Mouse (Mus musculus) common myeloid progenitor, adult 5-6 weeks (primary cell): Measurements from ENCODE around the gene Apol7b. TPM values are rescaled to one million over a fixed set of nuclear protein-coding genes. Genes with fewer than 3 reads are reported as not detected.
"Not testable (repeated sequence)": the region's sequence is repeated elsewhere in the genome, so short reads cannot be mapped to it uniquely, and the experiment has no call there.

Source experiments
- ATAC-seq: replicated peaks from 2 replicates; pipeline ENCODE4 v1.8.0; 2016; ENCODE audit warnings: low read depth, mild to moderate bottlenecking, moderate TSS enrichment, inconsistent platforms; ENCODE audit not compliant: poor library complexity, severe bottlenecking
- total RNA-seq: library from RNA; stranded (forward); fragments of 200-1000, 187-1606 nt; gene quantifications from 2 replicates; pipeline ENCODE4 v1.2.3, GENCODE M21; 2017

Apol7b gene
- total RNA-seq, result not detected in 2 replicates

DNA sequence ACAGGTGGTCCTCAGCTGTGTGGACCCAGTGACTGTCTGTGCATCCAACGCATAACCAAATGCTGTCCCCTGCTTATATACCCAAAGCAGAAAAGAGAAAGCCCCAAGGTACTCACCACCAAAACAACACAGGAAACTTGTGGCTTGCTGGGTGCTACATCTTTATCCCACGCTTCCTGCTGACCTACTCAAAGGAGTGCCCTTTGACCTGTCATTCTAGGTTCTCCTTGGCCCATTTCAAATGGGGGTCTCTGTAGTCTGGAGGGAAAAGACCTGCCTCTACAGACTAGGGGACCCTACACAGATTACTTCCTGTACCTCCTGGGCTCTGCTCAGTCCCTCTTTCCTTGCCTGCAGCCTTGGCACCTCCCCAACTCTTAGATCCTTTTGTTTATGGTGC is at the start of gene Apol7b:
TSS of gene Apol7b (minus strand) at position 101 of the 400 bp plus-strand sequence.
- ATAC-seq, result not testable (repeated sequence)

DNA sequence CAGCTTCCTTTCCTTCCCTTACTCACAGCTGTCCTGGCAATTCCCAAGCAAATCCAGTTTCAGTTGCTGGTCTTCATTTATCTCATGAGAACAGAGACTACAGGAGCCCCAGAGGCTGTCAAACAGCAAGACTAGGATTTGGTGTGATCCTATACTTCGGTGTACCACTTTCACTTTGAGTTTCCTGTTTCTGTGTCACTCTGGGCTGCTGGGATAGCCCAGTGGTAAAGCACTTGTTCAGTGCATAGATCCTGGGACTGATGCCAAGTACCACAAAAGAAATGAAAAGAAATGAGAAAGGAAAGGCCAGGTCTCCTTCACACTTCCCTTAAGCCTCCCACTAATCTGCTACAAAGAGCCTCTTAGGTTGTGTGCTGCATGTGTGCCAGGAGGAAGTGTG is 47.4 kb upstream of the Apol7b start:
- peak; percentile 66 for ATAC-seq

DNA sequence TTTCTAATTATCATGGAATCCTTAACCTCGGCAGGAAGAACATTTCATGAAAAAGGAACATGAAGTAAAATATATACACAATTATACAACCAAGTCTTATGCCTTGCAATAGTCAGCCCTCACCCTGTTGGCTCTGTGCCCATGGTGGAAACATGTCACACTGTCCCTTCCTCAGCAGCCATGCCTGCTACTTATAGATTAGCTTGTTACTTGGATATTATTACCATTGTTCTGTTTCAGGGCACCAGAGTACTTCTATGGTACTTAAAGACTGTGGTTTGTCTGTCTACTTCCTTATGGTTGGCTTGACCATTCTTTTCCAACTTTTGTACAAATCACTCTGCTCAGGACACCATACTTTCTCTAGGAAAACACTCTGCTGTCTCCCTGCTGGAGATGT is 45.9 kb upstream of the Apol7b start:
- ATAC-seq, result not testable (repeated sequence)

DNA sequence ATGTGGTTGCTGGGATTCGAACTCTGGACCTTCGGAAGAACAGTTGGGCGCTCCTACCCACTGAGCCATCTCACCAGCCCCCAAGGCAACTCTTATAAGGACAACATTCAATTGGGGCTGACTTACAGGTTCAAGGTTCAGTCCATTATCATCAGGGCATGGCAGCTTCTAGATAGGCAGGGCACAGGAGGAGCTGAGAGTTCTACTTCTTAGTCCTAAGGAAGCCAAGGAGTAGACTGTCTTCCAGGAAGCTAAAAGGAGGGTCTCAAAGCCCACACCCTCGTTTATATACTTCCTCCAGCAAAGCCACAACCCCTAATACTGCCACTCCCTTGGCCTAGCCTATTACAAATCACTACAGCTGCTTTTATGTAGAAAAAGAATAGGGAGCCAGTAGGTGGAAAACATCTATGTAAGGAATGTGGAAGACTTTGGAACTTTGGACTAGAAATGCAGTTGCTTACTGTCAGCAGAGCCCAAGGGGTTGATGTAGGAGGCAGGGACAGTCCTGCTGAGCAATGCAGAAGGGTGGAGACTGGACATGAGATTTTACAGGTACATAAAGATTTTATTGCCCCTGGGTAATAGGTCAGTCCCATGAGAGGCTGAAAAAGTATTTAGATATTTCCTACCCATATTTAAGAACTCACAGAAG is 35.0 kb upstream of the Apol7b start:
- no peak for ATAC-seq

DNA sequence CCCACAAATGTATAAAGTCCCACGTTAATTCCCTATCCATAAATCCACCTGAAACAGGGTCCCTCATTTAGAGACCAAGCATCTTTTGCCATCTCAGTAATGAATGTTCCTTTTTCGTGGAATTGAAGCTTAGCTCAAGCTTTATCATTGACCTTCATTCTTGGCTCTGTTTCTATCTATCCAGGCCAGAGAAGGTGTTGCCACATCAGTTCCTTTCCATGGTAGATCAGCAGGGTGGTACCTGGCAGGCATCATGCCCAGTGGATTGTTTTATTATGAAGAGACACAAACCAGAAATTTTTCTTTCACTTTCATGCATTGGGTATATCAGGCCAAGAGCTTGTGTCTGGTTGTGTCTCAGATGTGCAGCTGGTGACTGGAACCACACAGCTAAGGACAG is 29.4 kb upstream of the Apol7b start, which contains the start of gene Apol10a:
TSS of gene Apol10a (plus strand) at position 355 of the 400 bp plus-strand sequence.
- ATAC-seq, result not testable (repeated sequence)

DNA sequence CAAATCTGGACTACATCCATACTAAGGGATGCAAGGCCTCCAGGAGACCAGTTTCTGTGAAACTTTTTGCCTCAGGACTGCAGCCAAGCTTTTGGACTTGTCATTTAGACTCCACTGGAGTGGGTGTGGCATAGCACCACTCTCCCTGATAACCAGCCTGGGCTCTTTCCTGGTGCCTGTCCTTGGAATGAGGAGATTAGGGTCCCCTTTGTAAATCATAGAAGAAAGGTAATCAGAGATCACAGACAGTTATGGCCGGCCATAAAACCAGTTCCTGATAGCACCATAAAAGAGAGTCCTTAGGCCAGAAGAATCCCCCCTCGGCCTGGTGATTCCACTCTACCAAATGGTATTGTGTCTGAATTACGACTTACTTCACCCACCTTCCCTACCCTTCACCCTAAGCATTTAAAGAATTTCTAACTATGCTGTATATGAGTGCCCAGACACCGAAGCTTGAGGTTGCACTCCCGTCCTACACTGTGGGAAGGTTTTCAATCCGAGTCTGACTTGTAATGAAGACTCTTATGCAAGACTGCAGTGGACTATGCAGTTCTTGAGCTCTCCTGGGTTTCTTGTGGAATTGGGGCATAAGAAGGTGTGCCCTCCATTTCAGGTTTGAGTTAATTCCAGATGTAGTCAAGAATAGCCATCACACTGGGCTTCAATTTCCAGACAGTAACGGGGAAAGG is 27.6 kb upstream of the Apol7b start:
- not testable (repeated sequence) for ATAC-seq

DNA sequence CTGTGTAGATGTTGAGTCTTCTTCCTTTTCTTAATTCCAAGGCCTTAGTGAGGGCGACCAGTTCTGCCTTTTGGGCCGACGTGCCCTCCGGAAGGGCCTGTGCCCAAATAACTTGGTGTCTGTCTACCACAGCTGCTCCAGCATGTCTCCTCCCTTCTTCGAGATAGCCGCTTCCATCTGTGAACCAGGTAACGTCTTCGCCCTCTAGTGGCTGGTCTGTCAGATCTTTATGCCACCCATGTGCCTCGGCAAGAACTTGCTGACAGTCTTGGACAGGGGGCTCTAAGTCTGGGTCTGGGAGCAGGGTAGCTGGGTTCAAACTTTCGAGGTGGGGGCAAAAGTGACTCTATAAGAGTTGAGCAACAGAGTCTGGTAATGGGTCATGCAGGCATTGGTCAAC is 2.6 kb upstream of the Apol7b start:
- not testable (repeated sequence) for ATAC-seq

DNA sequence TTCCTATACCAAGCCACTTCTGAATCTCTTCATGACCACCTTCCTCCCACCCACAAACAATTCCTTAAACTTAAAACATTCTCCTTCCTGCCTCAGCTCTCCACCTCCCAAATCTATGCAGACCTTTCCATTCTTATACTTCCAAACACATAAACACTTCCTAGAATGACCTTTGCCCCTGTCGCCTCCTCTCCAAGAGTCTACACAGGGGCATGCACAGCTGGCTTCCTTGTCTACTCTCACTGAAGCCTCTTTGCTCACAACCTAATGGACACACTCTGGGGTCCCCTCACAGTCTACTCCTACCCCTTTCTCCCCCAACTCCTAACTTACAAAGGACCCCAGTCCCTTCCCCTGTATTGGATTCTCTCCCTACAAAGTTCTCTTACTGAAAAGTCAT is 1.6 kb downstream of the Apol7b start:
- not testable (repeated sequence) for ATAC-seq

DNA sequence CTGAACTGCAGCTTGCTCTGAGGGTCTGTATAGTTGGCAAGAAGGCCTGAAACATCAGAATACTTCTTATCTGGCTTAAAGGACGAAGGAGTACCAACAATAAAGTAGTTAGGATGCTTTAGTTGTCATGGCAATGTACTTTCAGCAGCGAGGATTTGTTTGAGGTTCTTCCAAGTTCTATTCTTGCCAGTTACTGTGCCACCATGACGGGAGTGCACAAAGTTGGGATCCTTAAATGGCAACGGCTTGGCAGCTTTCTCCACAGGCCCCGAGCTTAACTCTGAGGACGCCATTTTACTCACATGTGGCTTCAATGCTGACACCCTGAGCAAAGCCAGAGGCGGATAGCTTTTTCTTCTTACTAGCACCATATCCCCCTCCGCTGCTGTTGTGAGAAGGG is 2.5 kb downstream of the Apol7b start:
- ATAC-seq, result not testable (repeated sequence)

DNA sequence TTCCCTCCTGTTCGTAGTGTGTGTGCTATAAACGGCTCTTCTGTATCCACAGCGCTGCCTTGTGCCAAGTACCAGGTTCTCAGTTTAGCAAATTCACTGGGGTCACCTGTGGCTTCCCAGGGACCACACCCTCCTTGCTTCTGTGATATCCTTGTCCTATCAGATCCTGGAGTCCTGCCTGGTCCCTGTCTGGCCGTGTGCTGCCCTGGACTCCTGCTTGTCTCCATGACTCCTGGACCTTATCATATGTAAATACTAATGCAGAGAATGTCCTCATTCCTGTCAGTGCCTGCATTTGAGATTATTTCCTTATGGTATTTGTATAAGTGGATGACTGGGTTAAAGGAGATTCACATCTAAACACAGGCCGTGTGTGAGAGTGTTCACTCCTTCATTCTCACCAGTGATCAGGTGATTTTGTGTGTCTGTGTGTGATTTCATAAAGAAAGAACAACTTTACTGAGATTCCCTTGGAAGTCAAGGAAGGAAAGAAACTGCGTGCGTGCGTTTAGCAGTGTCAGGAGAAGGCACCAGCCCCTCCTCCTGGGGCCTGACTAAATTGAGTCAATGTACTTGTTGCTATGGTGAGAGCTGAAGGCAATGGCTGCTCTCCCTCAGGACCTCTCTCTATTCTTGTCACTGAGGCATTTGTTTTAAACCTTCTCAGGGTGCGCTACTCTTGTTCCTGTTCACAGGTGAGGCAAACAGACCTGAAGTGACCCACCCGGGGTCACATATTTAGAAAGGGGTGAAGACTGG is 18.4 kb downstream of the Apol7b start:
- ATAC-seq, result not testable (repeated sequence)

DNA sequence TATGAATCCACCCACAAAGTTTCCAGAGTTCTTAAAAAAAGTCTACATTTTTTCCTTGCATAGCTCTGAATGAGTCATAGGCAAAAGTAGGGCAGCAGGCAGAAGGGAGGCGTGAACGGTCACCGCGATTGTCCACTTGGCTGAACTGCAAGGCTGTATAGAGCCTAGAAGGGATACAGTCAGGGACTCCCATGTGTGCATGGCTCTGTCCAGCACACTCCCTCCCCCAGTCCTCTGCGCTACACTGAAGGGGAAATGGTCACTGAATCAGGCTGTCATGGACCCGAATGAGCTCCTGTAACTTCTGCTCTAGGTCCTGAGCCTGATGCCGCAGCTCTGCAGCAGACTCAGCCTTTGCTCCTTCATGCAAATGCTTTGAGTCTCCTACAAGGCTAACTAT is 24.4 kb downstream of the Apol7b start:
- ATAC-seq, result not testable (repeated sequence)

DNA sequence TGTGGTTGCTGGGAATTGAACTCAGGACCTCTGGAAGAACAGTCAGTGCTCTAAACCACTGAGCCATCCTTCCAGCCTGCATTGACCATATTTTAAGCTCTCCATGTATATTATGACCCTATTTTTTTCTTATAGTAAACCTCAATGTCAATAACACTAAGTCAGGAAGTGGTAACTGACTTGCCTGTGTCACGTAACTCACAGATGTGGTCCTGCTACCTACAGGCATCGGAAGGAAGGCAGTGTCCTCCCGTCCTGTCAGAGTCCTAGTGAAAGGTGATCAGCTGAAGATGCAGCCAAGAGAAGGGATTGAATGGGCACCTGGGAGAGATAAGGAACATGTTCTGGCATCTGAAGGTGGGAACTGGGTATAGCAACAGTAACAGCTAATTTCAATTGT is 27.6 kb downstream of the Apol7b start:
- ATAC-seq, result not testable (repeated sequence)

DNA sequence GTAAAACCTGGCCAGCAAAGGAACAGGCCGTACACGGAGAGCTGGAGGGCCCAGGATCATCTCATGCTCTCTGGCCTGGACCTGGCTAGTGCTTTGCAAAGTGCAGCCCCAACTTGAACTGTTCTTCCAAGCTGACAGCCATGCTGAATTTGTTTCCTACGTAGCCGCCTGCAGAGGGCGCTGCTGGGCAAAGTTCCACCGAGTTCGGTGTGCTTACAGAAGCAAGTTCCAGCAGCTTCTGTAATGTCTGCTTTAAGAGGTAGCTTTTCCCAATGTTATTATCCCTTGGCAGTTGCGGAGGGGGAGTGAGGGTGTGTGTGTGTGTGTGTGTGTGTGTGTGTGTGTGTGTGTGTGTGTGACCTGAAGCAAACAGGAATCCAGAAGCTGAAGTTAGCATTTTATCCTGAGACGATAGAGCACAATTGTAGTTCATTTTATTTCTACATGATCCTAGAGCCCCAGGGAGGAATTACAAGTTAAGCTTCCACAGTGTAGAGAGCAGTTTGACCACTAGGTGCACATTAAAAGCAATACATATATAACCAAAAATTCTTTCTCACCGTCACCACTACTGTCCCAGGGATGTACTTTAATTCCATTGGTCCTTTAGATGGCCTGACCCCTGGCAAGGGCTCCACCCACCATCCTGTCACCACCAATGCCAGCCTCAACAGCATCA is 30.5 kb downstream of the Apol7b start:
- ATAC-seq, result peak; percentile 69

DNA sequence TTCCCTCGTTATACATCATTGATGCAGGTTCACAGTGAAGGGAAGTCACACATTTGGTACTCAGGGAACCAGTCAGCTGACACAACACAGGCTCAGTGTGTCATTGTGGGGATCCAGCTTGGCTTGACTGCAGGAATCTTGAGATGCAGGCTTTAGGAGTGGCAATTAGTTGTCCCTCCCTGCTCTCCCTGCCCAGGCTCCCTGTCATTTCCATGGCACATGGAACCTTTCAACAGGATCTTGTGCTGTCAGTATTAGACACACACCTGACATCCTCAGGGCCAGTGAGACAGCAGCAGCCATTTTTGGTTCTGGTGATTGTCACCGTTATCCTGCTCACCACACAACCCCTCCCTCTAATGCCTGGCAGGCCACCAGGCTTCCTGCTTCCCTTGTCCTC is 31.6 kb downstream of the Apol7b start:
- ATAC-seq, result not testable (repeated sequence)

DNA sequence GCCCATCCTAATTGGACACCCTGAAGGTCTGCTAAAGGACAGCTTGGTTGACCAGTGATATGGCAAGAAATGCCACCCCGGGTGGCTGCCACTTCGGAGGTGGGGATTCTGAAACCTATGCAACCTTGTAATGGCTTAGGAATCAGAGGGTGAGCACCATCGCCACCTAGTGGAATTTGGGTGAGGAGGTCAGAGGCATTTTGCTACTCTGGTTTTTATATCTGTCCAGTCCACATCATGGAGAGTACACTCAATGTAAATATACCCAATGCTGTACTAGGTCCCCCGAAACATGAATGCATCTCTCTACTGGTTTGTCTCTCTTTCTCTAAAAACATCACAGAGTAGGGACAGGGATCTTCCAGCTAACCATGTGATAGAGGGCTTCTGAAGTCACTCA is 34.6 kb downstream of the Apol7b start:
- peak; percentile 50; the same call in 1 of the 2 replicates for ATAC-seq

DNA sequence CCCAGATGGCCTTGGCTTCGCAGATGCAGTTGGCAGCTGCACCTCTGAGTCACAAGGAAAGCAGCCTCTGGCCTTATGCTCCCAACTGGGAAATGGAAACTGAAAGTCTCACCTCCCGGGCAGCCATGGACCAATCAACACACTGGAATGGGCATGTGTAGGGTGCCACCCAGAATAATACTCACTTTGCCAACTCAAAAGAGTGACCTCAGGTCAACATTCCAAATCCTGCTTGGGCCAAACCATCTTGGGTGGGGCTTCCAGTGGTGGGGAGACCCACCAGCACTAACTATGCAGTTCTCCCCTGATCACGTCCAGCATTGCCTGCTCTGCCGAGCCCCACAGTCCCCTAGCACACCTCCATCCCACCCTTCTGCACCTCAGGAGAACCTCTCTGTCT is 36.3 kb downstream of the Apol7b start, which contains the start of gene Apol9a:
TSS of gene Apol9a (minus strand) at position 101 of the 400 bp plus-strand sequence.
- ATAC-seq, result not testable (repeated sequence)

DNA sequence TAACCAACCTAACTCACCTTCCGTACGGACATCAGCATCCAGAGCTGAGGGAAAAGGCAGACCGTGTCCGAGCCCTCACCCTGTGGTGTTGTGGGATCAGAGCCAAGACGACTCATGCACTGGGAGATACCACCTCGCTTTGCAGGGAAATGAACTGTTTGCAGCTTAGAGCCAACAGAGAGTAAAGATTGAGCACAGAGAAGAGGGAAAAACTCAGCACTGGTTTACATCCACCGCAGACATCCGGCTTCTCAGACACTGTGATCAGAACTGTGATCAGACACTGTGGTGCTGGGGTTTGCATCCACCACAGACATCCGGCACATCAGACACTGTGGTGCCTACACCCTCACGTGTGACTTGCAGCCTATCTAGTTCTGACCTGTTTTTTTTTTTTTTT is 40.9 kb downstream of the Apol7b start:
- ATAC-seq, result peak; percentile 62

DNA sequence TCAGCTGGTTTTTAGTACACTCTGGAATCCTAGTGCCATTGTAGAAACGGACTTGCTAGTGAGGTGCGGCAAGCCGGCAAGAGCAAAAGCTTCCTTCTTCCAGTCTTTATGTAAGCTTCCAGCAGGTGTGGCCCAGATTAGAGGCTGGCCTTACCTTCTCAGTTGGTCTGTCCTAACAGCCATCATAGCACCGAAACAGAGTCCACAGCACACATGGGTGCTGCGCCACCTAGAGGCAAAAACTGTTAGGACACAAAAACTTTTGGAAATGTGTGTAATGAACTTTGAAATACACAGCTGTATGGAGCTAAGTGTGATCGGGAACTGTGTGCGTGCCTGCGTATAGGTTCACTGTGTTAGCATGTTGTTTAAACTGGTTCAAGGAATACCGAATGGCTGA is 48.3 kb downstream of the Apol7b start, which contains the start of gene Apol7a:
TSS of gene Apol7a (minus strand) at position 84 of the 400 bp plus-strand sequence.
- not testable (repeated sequence) for ATAC-seq

DNA sequence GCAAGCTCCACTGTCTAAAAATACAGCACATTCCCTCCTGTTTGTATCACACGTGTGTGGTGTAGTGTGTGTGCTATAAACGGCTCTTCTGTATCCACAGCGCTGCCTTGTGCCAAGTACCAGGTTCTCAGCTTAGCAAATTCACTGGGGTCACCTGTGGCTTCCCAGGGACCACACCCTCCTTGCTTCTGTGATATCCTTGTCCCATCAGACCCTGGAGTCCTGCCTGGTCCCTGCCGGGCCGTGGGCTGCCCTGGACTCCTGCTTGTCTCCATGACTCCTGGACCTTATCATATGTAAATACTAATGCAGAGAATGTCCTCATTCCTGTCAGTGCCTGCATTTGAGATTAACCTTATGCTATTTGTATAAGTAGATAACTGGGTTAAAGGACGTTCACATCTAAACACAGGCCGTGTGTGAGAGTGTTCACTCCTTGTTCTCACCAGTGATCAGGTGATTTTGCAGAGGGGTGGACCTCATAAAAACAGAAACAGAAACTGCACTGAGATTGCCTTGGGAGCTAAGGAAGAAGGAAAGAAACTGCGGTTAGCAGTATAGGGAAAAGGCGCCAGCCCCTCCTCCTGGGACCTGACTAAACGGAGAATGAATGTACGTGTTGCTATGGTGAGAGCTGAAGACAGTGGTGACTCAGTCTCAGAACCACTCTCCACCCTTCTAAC is 49.7 kb downstream of the Apol7b start:
- ATAC-seq, result not testable (repeated sequence)
